Mouse (Mus musculus) embryonic facial prominence, embryonic 15.5 days (tissue): ENCODE measurements around the gene Sphk1. TPM values are rescaled to one million over a fixed set of nuclear protein-coding genes. Genes with fewer than 3 reads are reported as not detected.
A peak's percentile ranks its signal among the peaks of the same experiment; 100 is the strongest.

Source experiments
- ATAC-seq: fragments of 200-750 bp; cut with Nextera tagmentation; 2 replicates; pipeline ENCODE4 v1.8.0; 2017; ENCODE audit warnings: low read depth, moderate TSS enrichment; ENCODE audit not compliant: insufficient number of reproducible peaks, low FRiP score, low TSS enrichment
- H3K27ac ChIP-seq: fragments of 300-500 bp; sonication (generic); replicated peaks from 2 replicates; pipeline ENCODE4 v1.5.1; 2015; ENCODE audit warnings: mild to moderate bottlenecking, inconsistent platforms
- H3K27me3 ChIP-seq: fragments of 300-500 bp; sonication (generic); 2 replicates; pipeline ENCODE4 v1.6.1; 2015; ENCODE audit warnings: inconsistent platforms
- H3K36me3 ChIP-seq: fragments of 300-500 bp; sonication (generic); 2 replicates; pipeline ENCODE4 v1.6.1; 2015; ENCODE audit warnings: mild to moderate bottlenecking, inconsistent platforms
- H3K4me1 ChIP-seq: fragments of 300-500 bp; sonication (generic); 2 replicates; pipeline ENCODE4 v1.6.1; 2015; ENCODE audit warnings: inconsistent platforms
- H3K4me2 ChIP-seq: fragments of 300-500 bp; sonication (generic); replicated peaks from 2 replicates; pipeline ENCODE4 v1.6.1; 2015; ENCODE audit warnings: mild to moderate bottlenecking, inconsistent platforms
- H3K4me3 ChIP-seq: fragments of 300-500 bp; sonication (generic); replicated peaks from 2 replicates; pipeline ENCODE4 v1.5.1; 2015; ENCODE audit warnings: mild to moderate bottlenecking, inconsistent platforms
- H3K9ac ChIP-seq: fragments of 300-500 bp; sonication (generic); 2 replicates; pipeline ENCODE4 v1.6.1; 2015; ENCODE audit warnings: inconsistent platforms
- H3K9me3 ChIP-seq: fragments of 300-500 bp; sonication (generic); replicated peaks from 2 replicates; pipeline ENCODE4 v1.6.1; 2016; ENCODE audit warnings: inconsistent platforms
- WGBS: fragments of 180-500 bp; shearing (Covaris S2); methylation state at CpG from one replicate; pipeline ENCODE4 v1.1.7; 2015; 5-methylcytosine and 5-hydroxymethylcytosine counted together
- polyA plus RNA-seq: library from polyadenylated mRNA; unstranded; fragments of >200 nt; fragmentation: Nextera tagmentation; extraction: Ambion mirVana; gene quantifications from 2 replicates; pipeline ENCODE4 v1.2.1, GENCODE M21; 2015

Gene Sphk1
- polyA plus RNA-seq, 1 experiment from 2014 or later = 12.3 TPM

DNA sequence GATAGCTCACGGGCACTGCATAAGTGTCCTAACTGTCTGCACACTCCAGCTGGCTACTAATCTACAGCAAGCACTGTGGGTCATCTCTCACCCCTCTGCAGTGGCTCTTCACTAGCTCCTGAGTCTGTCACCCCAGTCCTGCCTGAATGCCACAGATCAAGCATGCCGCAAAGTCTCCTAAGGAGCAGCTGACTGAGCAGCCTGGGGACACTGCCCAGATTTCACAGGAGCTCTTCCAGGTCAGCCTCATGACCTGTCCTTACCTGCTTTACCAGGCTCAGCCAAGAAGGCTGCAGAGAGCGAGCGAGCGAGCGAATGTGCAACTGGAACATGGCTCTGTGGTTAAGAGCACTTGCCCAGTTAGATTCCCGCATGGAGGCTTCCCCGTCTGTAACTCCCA is 36.8 kb downstream of the Sphk1 start:
- Histone ChIP-seq H3K36me3 (no peaks in the 10 kb centered on the region), H3K27me3 (no peaks in the 10 kb centered on the region), H3K4me2 (no peak overlapping the region), H3K9me3 (no peaks in the 10 kb centered on the region), H3K4me3 (no peak overlapping the region), H3K9ac (no peak overlapping the region), H3K4me1 (peaks cover 21% of the 10 kb centered on the region), H3K27ac (no peak overlapping the region)
- ATAC-seq = no peak
- WGBS = 59% methylated on average over 8 of the region's 8 CpGs

GRCm38 (mm10) chr11:116570821-116571220 is 40.1 kb downstream of the Sphk1 start:
- Histone ChIP-seq H3K27ac (no peak overlapping the region), H3K9me3 (no peaks in the 10 kb centered on the region), H3K4me2 (no peak overlapping the region), H3K27me3 (no peaks in the 10 kb centered on the region), H3K36me3 (no peaks in the 10 kb centered on the region), H3K9ac (no peak overlapping the region), H3K4me1 (peaks cover 43% of the 10 kb centered on the region), H3K4me3 (no peak overlapping the region)
- 81% methylated on average over 7 of the region's 7 CpGs for WGBS
- no peak for ATAC-seq

DNA sequence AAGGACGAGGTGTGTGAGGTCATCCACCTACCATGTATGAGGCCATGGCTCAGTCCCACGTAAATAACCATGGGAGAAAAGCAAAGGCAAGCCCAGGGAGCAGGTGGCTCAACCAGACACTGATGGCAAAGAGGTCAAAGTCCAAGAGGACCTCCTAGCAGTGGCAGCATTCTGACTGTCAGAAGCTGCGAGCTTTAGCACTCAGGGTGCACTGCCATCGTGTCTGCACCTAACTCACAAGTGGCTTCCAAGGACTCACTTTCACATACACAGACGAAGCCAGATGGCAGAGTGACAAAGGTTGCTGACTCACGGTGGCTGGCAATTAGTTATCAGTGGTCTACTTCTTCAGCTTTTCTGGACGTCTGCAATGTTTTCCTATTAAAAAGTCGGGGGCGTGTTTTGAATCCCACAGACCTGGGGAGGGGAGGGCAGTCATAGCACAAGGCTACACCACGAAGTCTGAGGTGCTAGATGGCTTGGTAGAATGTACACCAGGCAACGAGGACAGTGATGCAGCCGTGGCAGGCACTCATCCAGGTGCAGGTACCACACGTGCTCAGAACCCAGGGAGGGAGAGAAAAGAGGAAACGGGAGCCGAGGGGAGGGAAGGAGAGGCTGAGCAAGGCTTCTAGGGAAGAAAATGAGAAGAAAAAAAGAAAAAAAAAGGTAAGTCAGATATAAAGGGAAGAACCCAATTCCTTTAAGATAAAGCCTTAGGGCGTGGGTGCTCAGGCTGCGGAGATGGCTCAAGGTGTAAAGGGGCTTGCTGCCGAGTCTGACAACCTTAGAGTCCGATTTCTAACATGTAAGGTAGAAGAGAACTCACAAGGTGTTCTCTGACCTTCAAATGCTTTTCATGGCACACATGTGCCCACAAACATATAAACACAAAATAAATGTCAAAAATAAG is 41.3 kb downstream of the Sphk1 start:
- H3K36me3 ChIP-seq = no peaks in the 10 kb centered on the region
- H3K4me3 ChIP-seq = no peak overlapping the region
- no peak overlapping the region for H3K9ac ChIP-seq
- no peaks in the 10 kb centered on the region for H3K27me3 ChIP-seq
- no peak overlapping the region for H3K4me2 ChIP-seq
- ATAC-seq = no peak
- 0 out of 2 replicates have a peak overlapping the region, but pooled peaks have one; percentile 18 for H3K27ac ChIP-seq
- no peaks in the 10 kb centered on the region for H3K9me3 ChIP-seq
- 81% methylated on average over 19 of the region's 19 CpGs for WGBS
- peaks cover 53% of the 10 kb centered on the region for H3K4me1 ChIP-seq

GRCm38 (mm10) chr11:116572756-116573543 is 42.2 kb downstream of the Sphk1 start:
- H3K36me3 ChIP-seq = no peaks in the 10 kb centered on the region
- no peak overlapping the region for H3K4me2 ChIP-seq
- ATAC-seq = no peak
- H3K27ac ChIP-seq = 0 out of 2 replicates have a peak overlapping the region, but pooled peaks have one; percentile 18
- no peak overlapping the region for H3K4me3 ChIP-seq
- H3K27me3 ChIP-seq = no peaks in the 10 kb centered on the region
- H3K9me3 ChIP-seq = no peaks in the 10 kb centered on the region
- H3K9ac ChIP-seq = no peak overlapping the region
- H3K4me1 ChIP-seq = peaks cover 48% of the 10 kb centered on the region
- WGBS = 42% methylated on average over 12 of the region's 12 CpGs

GRCm38 (mm10) chr11:116574486-116574885 is 43.8 kb downstream of the Sphk1 start:
- H3K9ac ChIP-seq = no peak overlapping the region
- ATAC-seq = no peak
- no peaks in the 10 kb centered on the region for H3K36me3 ChIP-seq
- no peak overlapping the region for H3K27ac ChIP-seq
- no peak overlapping the region for H3K4me2 ChIP-seq
- H3K9me3 ChIP-seq = no peaks in the 10 kb centered on the region
- no peak overlapping the region for H3K4me3 ChIP-seq
- no peaks in the 10 kb centered on the region for H3K27me3 ChIP-seq
- 58% methylated on average over 6 of the region's 6 CpGs for WGBS
- H3K4me1 ChIP-seq = peaks cover 47% of the 10 kb centered on the region

DNA sequence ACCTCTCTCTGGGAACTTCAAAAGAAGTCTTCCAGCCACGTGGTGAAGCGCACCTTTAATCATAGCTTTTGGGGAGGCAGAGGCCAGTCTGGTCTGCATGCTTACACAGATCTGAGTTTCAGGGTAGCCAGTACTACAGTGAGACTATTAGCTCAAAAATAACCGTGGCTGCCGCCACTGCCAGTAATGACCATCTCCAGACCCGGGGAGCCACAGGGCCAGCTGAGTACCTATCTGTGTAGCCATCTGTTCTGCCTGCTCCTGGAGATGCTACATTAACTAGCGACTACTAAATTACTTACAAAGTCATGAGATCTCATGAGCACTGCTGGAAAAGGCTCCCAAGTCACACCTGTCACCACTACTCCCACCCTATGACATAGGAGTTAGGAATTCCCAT is 44.3 kb downstream of the Sphk1 start:
- ATAC-seq = no peak
- Histone ChIP-seq H3K36me3 (no peaks in the 10 kb centered on the region), H3K27me3 (no peaks in the 10 kb centered on the region), H3K4me1 (peaks cover 51% of the 10 kb centered on the region), H3K9ac (no peak overlapping the region), H3K9me3 (no peaks in the 10 kb centered on the region), H3K4me3 (no peak overlapping the region), H3K27ac (no peak overlapping the region), H3K4me2 (no peak overlapping the region)
- WGBS = 68% methylated on average over 6 of the region's 6 CpGs

- Histone ChIP-seq H3K9ac (no peak overlapping the region), H3K4me1 (peaks cover 55% of the 10 kb centered on the region), H3K4me2 (no peak overlapping the region), H3K4me3 (no peak overlapping the region), H3K36me3 (no peaks in the 10 kb centered on the region), H3K27me3 (no peaks in the 10 kb centered on the region), H3K9me3 (no peaks in the 10 kb centered on the region), H3K27ac (no peak overlapping the region)
- ATAC-seq = no peak
- WGBS = 82% methylated on average over 2 of the region's 2 CpGs
Measured at GRCm38 (mm10) chr11:116575396-116575795, 44.7 kb downstream of the Sphk1 start.

DNA sequence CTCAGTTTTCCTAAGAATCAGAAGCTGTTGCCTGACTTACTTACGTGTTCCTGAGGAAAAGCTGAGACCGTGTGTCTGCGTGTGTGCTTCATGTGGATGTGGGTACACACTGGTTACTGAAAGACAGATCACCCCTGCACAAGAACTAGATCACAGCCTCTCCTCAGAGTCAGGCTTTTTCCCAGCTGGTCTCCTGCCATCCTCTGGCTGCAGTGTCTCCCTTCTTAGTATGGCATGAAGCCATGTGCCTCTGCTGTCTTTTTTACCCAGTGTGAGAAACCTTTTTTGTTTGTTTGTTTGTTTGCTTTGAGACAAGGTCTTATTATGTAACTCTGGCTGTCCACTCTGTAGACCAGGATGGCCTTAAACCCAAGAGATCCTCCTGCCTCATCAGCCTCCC is 48.6 kb downstream of the Sphk1 start:
- no peak overlapping the region for H3K4me2 ChIP-seq
- no peaks in the 10 kb centered on the region for H3K36me3 ChIP-seq
- WGBS = 96% methylated on average over 3 of the region's 3 CpGs
- H3K9me3 ChIP-seq = no peaks in the 10 kb centered on the region
- no peak overlapping the region for H3K9ac ChIP-seq
- no peak overlapping the region for H3K27ac ChIP-seq
- H3K4me1 ChIP-seq = peaks cover 39% of the 10 kb centered on the region
- H3K4me3 ChIP-seq = no peak overlapping the region
- H3K27me3 ChIP-seq = no peaks in the 10 kb centered on the region
- ATAC-seq = no peak

DNA sequence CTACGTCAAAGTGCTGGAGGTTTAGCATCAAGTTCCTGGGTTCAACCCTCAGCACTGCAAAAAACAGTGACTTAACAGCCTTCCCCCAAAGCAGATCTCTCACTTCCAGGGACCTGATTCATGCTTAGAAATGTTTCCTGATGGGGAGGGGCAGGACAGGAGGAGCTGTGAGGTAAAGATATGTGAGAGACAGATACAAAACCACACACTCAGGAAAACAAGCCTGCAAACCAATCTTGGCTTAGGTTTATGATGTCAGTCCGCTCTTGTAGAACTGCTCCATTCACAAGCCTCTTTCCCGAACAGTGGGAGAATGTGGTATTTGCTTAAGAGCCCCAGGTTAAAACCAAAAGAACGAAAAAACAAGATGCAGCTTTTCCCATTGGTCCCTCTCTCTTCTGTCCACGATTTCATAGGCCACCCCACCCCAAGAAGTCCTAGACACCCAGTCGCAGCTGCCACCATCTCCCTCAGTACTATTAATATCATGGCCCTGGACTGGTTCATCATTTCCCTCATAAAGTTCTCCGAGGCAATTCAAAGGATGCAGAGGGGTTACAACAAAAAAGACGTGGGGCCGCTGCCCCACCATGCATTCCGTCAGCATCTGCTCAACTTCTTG is 49.4 kb downstream of the Sphk1 start:
- ATAC-seq = no peak
- peak overlapping the region; percentile 67; the same call in 1 of the 2 replicates for H3K27ac ChIP-seq

DNA sequence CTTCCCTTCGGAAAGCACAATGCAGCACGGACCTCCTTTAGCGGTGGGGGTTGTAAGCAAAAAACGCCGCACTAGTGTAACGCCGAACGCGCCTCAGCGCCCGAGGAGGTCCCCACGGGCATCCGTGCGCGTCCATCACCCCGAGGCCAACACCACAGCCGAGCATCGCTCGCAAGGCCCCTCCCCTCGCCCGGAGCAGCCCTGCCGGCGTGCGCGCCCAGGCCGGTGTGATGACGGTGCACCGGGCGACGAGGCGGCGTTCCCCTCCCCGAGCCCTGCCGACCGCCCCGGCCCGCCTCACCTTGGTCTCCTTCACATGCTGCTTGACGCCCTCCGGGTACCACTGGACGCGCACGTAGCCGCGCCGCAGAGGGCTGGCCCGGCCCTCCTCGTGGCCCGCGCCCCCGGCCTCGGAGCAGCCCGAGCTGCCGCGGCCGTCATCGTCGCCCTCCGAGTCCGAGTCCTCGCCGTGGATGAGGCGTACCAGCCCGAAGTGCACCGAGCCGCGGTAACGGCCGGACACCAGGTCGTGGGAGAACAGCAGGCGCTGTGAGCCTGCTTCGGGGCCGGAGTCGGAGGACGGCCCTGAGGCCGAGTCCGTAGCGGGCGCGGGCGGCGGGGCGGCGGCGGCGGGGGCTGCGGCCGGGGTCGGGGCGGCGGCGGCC is 50.1 kb downstream of the Sphk1 start:
- peak; percentile 71 for ATAC-seq
- H3K4me2 ChIP-seq = peak overlapping the region; percentile 86
- WGBS = under 1% methylated on average over 72 of the region's 91 CpGs

More for the DNA sequence above, 49.4 kb downstream of the Sphk1 start:
- Histone ChIP-seq H3K36me3 (no peaks in the 10 kb centered on the region), H3K4me1 (peaks cover 30% of the 10 kb centered on the region), H3K27me3 (no peaks in the 10 kb centered on the region), H3K9me3 (no peaks in the 10 kb centered on the region), H3K9ac (peak overlapping the region; percentile 81), H3K4me2 (peak overlapping the region; percentile 86), H3K4me3 (peak overlapping the region; percentile 69)
- 19% methylated on average over 10 of the region's 10 CpGs for WGBS

More for the DNA sequence above, 50.1 kb downstream of the Sphk1 start:
- Histone ChIP-seq H3K4me3 (peak overlapping the region; percentile 69), H3K9ac (peak overlapping the region; percentile 81), H3K36me3 (no peaks in the 10 kb centered on the region), H3K4me1 (peaks cover 29% of the 10 kb centered on the region), H3K27ac (peak overlapping the region; percentile 67), H3K9me3 (no peaks in the 10 kb centered on the region), H3K27me3 (no peaks in the 10 kb centered on the region)
